Mouse (Mus musculus): ENCODE results near the gene Ptprn2. TPM values are rescaled to one million over a fixed set of nuclear protein-coding genes. Genes with fewer than 3 reads are reported as not detected.

Gene Ptprn2
- total RNA-seq, 2 experiments from 2014 or later: not detected

DNA sequence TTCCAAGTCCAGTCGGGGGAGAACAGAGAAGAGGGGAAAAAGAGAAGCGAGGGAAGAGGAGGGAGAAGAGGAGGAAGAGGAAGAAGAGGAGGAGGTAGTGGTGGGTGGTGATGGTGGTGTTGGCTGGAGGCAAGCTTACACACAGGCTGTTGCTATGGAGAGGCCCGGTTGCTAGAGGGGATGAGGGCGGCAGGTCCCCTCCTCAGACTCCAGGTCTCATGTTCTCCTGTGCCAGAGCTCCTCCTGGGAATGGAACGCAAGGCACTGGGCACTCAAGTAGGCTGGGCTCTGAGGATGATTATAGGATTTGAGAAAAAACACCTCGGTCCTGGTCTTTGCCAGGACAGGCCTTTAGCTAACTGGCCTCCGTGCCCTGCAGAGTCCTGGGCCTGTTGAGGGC is 666.1 kb downstream of the Ptprn2 start:
- no peak for ATAC-seq (replicated peaks; ENCODE audit: low FRiP score, poor library complexity, severe bottlenecking)

DNA sequence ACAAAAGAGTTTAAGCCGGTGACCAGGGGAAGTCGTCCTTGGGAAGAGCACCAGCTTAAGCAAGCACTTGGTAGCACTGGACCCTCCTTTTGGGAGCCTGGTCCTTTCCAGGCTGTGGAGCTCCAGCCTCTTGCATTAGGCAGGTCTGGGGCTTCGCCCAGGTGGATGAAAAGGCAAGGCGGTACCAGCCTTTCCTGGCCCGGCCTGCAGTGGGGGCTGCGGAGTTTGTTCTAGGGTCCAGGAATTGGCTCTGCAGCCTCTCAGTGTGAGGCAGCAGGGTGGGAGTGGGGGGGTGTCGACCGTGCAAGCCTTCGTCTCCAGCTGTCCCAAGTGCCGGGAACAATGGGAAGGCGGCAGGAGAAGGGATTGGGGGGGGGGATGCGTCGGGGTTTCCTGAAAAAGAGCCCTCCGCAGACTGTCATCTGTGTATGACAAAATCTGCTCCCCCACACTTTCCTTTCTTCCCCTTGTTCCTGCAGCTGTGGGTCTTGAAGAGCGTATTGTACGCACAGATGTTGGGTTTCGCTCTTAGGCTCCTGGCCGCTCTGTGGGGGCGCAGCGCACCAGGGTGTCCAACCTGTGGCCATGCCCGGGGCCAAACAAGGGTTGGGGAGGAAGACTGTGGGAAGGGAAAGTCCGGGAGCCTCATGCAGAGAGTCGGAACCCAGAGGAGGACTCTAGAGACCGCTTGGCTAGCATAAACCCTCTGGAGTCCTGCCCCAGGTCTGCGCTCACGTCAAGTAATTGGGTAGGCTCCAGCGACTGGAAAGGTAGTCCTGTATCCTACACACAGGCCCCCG is 667.0 kb downstream of the Ptprn2 start:
- ATAC-seq (replicated peaks; ENCODE audit: low FRiP score, poor library complexity, severe bottlenecking): no peak

- no peak for ATAC-seq (replicated peaks; ENCODE audit: low FRiP score, poor library complexity, severe bottlenecking)
Measured at GRCm38 (mm10) chr12:117153166-117153480, 667.6 kb downstream of the Ptprn2 start.

DNA sequence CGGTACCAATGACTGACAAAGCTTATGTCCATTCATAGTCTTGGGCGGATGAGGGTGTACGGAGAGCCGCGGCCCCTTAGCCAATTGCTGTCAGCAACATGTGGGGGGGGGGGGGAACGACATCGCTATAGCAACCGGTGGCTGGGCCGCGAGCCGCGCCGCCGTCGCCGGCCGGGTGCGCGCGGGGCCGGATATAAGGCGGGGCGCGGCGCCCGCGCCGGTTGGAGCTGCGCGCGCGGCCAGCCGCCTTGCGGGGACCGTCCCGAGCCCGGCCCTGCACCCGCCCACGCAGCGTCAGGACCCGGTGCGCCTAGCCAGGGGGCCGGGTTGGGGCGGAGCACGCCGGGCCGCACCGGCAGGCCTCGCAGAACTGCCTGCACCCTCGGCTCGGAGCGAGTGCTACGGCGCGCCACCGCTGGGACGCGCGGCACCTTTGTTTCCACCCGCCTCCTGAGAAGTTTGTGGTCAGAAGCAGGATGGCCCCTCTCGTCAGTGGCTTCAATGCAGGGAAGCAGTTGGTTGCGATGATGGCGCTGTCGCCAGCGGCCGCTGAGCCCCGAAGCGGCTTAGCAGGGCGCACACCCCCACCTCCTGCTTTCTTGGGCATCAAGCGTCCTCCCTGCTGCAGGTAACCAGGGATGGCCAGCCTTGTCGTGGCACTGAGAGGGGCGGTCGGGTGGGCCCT is 668.3 kb downstream of the Ptprn2 start:
- no peak for ATAC-seq (replicated peaks; ENCODE audit: low FRiP score, poor library complexity, severe bottlenecking)

DNA sequence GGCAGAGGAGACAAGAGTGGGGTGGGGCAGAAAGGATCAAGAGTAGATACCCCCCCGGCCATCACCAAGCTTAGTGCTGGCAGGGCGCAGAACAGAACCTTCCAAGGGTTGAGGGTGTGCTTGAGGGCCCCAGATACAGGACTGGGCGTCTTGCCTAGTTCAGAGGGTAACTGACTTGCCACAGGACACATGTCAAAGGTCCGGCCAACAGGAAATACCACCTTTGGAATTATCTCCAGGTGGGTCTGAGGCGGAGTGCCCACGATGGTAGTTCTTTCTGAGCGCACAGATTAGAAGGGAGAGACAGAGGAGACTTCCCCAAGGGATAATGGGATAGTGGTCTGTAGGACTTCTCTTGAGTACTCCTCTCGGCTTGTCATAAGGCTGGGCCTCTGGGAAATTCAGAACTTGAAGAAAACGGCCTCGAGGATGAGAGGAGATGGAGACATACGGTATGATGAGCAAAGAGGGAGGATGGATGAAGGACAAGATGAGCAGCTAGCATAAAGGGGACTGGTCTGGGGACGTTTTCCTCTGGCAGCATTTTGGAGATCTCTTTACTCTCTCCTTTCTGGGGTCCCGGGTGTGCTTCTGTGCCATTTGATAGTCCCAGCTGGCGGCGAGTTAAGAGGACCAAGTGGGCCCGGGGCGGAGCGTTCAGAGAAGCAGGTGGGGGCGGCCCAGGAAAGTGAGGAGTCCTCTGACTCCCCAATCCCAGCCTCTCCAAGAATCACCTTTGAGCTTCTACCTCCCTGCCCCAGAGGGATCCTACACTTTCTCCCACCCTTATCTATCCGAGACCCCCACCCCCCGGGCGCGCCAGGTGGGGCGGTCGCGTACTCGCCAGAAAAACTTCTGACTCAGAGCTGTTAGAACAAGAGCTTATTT is 669.1 kb downstream of the Ptprn2 start:
- ATAC-seq (replicated peaks; ENCODE audit: low FRiP score, poor library complexity, severe bottlenecking): no peak

DNA sequence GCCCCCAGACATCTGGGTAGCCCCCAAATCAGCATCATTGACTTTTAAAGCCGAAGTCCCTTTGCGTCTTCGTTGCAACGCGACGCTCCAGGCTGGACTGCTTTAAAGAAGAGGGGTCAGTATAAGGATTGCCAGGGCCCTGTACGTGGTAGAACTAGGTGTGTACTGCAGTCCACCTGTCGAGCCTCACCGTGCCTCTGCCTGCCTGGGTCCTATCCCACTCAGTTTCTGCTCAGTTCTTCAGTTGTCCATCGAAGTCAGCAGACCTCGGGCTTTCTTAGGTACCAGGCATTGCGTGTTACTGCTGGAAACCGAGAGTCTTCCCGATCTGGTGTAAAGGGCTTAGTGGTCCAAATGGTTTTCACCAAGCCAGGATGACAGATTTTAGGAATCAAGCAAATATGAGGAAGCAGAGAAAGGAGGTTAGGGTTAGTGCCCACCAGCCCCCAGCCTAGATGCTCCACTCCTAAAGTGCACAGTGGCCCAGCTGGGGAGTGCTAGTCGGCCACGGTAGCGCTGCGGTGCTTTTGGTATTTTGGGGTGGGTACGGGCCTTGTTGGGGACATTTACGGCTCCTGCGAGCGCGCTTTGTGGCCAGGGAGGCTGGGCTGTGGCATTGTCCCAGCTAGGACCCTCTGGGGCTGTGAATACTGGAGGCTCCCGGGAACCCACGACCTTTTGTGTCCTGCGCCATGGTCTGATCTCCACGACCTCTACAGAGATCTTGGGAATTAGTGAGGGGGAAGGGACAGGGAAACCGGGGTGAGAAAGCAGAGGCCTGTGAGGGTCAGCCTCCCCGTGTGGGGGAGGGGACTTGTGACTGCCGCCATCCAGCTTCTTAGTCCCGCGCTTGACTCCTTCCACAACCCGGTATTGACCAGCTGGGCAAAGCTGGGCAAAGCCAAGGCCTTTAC is 670.0 kb downstream of the Ptprn2 start:
- no peak for ATAC-seq (replicated peaks; ENCODE audit: low FRiP score, poor library complexity, severe bottlenecking)

DNA sequence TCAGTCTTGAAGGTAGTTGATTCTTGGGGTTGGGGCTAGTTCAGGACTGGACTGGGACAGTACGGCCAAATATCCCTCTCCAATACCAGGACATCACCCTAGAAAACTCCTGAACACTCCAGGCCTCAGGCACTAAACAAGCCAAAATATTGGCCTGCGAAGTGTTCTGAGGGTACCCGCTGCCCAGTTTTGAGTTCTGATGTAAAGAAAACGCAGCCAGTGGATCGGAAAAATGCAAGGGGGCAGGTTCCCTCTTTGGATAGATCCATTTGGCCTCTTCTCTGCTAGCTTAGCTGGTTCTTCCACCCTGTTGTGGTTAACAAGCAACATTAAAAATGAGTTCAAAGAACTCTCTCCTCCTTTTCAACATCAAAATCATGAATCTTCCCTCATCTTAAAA is 670.7 kb downstream of the Ptprn2 start:
- ATAC-seq (replicated peaks; ENCODE audit: low FRiP score, poor library complexity, severe bottlenecking): no peak

DNA sequence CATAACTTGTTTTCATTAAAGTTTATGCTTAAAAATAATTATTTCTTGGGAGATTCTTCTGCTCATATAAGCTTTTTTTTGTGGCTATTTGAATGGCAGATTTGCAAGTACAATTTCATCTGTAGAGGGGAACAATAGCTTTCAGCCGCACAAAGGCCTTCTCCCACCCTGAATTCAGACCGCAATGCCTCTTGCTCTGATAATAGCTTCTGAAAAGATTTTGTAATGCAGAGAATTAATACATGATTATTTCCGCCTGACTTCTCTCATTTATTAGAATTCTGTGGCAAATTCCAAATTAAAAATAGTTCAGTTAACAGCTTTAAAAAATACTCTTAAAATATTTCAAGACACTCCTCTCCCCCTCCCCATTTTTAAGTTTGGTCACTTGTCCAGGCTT is 671.3 kb downstream of the Ptprn2 start:
- ATAC-seq (replicated peaks; ENCODE audit: low FRiP score, poor library complexity, severe bottlenecking): no peak

- ATAC-seq (replicated peaks; ENCODE audit: low FRiP score, poor library complexity, severe bottlenecking): no peak
Measured at GRCm38 (mm10) chr12:117157249-117157648, 671.7 kb downstream of the Ptprn2 start.

DNA sequence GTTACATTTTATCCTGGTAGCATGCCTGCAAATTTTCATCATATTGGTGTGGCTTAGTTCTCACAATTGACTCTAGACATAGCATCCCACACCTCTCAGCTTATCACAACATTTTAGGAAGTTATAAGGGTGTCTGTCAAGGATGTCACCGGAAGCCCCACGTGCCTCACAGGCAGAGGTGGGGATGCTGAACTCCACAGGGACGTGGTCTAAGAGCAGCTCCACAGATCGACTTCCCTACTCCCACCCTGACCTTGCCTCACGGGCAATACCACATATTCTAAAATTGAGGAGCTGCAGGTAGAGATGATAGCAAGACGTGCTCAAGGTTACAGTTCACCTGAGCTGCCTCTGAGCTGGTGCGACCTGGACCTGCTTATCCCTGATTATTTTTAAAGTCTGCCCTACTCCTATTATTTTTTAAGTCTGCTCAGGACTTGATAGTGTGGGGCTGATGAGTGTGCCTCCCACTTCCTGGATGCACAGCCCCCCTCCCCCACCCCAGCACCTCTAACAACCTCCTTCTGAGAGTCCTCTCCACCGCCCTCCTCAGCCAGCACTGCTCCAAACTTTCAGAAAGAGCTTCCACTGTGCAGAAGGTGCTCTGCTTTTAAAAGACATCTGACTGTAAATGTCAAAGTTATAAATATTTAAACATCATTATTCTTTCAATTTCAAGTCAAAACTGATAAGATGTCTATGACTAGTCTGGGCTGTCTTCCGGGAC is 672.3 kb downstream of the Ptprn2 start:
- no peak for ATAC-seq (replicated peaks; ENCODE audit: low FRiP score, poor library complexity, severe bottlenecking)

DNA sequence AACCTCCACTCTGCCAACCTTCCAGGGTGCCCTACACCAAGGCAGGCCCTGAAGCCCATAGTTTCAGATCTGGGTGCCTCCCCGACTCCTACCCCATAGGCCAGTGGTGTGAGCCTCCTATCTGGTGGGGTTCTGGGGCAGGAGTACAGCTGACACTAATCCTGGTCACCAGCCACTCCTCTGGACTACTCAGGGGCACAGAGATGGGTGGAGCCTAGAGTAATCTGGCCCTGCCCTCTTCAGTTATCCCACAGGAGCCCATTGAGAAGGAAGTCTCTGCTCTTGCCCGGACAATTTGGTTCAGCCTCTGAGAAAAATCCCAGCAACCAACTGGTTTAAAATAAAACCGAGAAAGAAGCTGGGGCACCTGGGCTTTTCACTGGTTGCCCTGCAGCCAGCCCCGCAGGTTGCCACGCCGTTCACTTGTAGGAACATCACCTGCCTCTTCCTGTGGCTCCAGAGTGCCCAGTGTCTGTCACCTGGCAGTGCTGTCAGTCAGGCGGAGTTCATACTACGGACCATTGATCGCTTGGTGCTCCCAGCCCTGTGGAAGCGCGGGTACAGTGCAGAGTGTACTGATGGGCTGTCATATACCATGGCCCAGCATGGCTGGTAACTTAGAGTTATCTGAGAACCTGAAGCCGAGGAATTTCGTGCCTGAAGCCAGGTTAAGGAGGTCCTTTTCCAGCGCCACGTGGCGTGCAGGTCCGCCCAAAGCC is 673.6 kb downstream of the Ptprn2 start:
- no peak for ATAC-seq (replicated peaks; ENCODE audit: low FRiP score, poor library complexity, severe bottlenecking)

- no peak for ATAC-seq (replicated peaks; ENCODE audit: low FRiP score, poor library complexity, severe bottlenecking)
Measured at GRCm38 (mm10) chr12:117159669-117160210, 674.2 kb downstream of the Ptprn2 start.

GRCm38 (mm10) chr12:117160211-117160891 is 674.8 kb downstream of the Ptprn2 start:
- ATAC-seq (replicated peaks; ENCODE audit: low FRiP score, poor library complexity, severe bottlenecking): no peak

- no peak for ATAC-seq (replicated peaks; ENCODE audit: low FRiP score, poor library complexity, severe bottlenecking)
Measured at GRCm38 (mm10) chr12:117162180-117162579, 676.7 kb downstream of the Ptprn2 start.

DNA sequence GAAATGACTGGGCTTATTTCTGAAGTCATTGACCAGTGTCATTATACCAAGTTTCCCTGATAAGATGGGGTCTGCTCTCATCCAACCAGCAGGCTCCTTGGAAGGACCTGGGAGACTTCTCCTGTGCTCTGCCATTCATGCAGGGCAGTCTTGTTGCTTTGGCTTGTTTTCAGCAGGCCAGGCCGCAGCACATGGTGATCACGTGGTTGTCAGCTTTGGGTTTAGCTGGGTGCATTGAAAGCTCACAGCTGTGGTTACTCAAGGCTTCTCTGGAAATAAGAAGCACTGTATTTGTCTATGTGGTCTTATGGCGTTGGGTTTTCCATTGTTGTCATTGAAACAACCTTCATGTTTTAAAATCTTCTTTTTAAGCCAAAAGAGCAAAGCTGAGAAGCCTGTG is 678.3 kb downstream of the Ptprn2 start:
- ATAC-seq (replicated peaks; ENCODE audit: low FRiP score, poor library complexity, severe bottlenecking): no peak

DNA sequence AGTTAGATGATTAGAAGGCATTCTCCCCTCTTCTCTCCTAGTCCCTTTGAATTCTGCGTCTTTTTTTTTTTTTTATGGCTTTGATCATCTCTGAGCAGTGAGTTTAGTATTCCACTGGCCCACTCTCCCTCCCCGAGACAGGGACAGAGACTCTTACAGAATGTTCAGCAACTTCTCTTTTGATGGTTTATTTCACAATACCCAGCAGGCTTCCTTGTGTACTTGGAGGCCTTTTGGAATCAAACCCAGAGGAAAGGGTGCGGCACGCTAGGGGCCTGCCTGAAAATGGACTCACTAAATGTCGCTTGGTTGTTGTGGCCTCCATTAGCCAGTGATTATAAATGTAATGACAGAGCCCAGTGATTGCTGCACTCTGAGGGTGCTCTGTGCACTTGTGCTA is 680.7 kb downstream of the Ptprn2 start:
- no peak for ATAC-seq (replicated peaks; ENCODE audit: low FRiP score, poor library complexity, severe bottlenecking)

GRCm38 (mm10) chr12:117169670-117170069 is 684.1 kb downstream of the Ptprn2 start:
- ATAC-seq (replicated peaks; ENCODE audit: low FRiP score, poor library complexity, severe bottlenecking): no peak

DNA sequence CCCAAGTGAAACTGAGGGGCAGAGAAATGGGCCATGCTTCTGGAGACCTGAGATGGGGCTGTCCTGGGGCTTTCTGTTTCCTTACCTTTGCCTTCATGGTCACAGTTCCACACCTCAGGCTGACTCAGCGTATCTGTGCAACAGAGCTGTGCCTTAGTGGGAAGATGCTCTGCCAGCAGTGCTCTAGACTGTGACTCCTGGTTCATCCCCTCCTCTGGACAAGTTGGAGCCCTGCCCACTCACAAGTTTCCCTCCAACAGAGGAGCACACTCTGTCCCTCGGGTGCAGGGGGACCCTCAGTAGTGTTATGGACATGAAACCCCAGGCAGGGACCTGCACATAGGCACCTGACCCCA is 687.0 kb downstream of the Ptprn2 start:
- no peak for ATAC-seq (replicated peaks; ENCODE audit: low FRiP score, poor library complexity, severe bottlenecking)

Data from erythroid progenitor cell, adult 5-6 weeks (primary cell).